7 mouse cellular contexts compared by ENCODE assay signal in the genomic region with DNA sequence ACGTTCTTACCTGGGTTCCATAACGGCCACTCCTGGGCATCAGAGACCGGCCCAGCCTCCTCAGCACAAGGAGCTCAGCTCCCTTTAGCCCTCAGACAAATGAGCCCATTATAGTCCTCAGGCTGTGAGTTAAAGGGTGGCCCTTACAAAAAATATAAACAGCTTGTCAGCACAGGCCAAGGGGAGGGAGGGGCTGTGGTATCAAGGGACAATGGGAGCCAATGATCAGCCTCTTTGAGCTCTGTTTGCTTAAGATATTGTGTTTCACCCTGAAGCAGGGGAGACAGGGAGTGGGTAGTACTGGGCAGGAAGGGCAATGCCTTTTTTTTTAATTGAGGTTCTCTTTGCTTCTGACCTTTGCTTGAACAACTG. TPM values are rescaled to one million over a fixed set of nuclear protein-coding genes. Genes with fewer than 3 reads are reported as not detected.
A peak's percentile ranks its signal among the peaks of the same experiment; 100 is the strongest.
DNase-seq lines count a peak whose midpoint lies in the region; ATAC-seq and TF ChIP-seq lines count a peak whose summit lies in the region.

No protein-coding gene starts in this region.

- peak; percentile 41; the same call in 1 of the 2 replicates for ATAC-seq in hindbrain, postnatal 0 days
- ATAC-seq in megakaryocyte-erythroid progenitor cell, adult 5-6 weeks (replicated peaks; ENCODE audit: low FRiP score, low TSS enrichment, poor library complexity, severe bottlenecking) = peak; percentile 86
- no peak for ATAC-seq in cerebellum, adult (ENCODE audit: insufficient number of reproducible peaks, low FRiP score, low TSS enrichment)

- no peak for TF ChIP-seq POLR2A in bone marrow, adult 2 months (IDR thresholded peaks at IDR 0.05; ENCODE audit: borderline replicate concordance, control insufficient read depth, low read depth, low read length)

- H3K36me3 ChIP-seq in hindbrain, postnatal 0 days (ENCODE audit: insufficient read depth, low read length) = no peaks in the 10 kb centered on the region

- H3K4me3 ChIP-seq in bone marrow, adult 2 months (replicated peaks; ENCODE audit: control insufficient read depth, low read depth, low read length) = peak overlapping the region; percentile 36
- H3K4me3 ChIP-seq in hindbrain, postnatal 0 days (ENCODE audit: low read length) = no peak overlapping the region

- no peaks in the 10 kb centered on the region for H3K27me3 ChIP-seq in hindbrain, postnatal 0 days (ENCODE audit: insufficient read depth, low read length)

- WGBS in bone marrow, adult 2 months = 33% methylated on average over 3 of the region's 3 CpGs
- 13% methylated on average over 3 of the region's 3 CpGs for WGBS in hindbrain, postnatal 0 days

- no peaks in the 10 kb centered on the region for H3K4me1 ChIP-seq in bone marrow, adult 2 months (ENCODE audit: control insufficient read depth, insufficient read depth, low read length)
- peaks cover 6% of the 10 kb centered on the region; the same call in 1 of the 2 replicates for H3K4me1 ChIP-seq in hindbrain, postnatal 0 days (ENCODE audit: insufficient read depth, low read length)

- no peak overlapping the region for H3K9ac ChIP-seq in hindbrain, postnatal 0 days (replicated peaks; ENCODE audit: low read length)

- no peaks in the 10 kb centered on the region for H3K9me3 ChIP-seq in hindbrain, postnatal 0 days (ENCODE audit: low read length)

- peak; percentile 78 for DNase-seq in embryo, embryonic 10.5 days (ENCODE audit: low spot score)
- no peak for DNase-seq in hindbrain, postnatal 0 days (ENCODE audit: low spot score)
- no peak for DNase-seq in gastrocnemius, postnatal 14 days
- DNase-seq in frontal cortex, postnatal 36 days (ENCODE audit: low spot score in 2 of 2) = no peak

- no peak overlapping the region for H3K4me2 ChIP-seq in hindbrain, postnatal 0 days (ENCODE audit: low read depth, low read length)

- peak overlapping the region; percentile 19; the same call in 1 of the 2 replicates for H3K27ac ChIP-seq in bone marrow, adult 2 months (ENCODE audit: control insufficient read depth, insufficient read depth, low read depth, low read length, poor library complexity)
- H3K27ac ChIP-seq in hindbrain, postnatal 0 days = no peak overlapping the region

- intact Hi-C loops in gastrocnemius, postnatal 14 days (cut with DNase I; ENCODE audit: low total_unique reads) = no loop called here

- no peak for TF ChIP-seq CTCF in bone marrow, adult 2 months (IDR thresholded peaks at IDR 0.05; ENCODE audit: control insufficient read depth, insufficient read depth, low read length)
- no peak for TF ChIP-seq CTCF in hindbrain, postnatal 0 days (IDR thresholded peaks at IDR 0.05; ENCODE audit: low read depth)

RNA-seq across cellular contexts. Expression of gene Trim2, which starts 36.1 kb away (rescaled TPM):
- polyA plus RNA-seq in bone marrow, adult 2 months (2011; ENCODE audit: insufficient read depth, insufficient read length, low replicate concordance, missing spikeins) = 2.8 and 10.2 TPM in 2 replicates
- total RNA-seq in hindbrain, postnatal 0 days (2014; rRNA removed) = 217 and 236 TPM in 2 replicates
- 116 and 130 TPM in 2 replicates for polyA plus RNA-seq in hindbrain, postnatal 0 days (2015; fragmentation: Nextera tagmentation; extraction: Ambion mirVana)
- total RNA-seq in megakaryocyte-erythroid progenitor cell, adult 5-6 weeks (2014; fragmentation: Nextera tagmentation) = 9.3 and 12.1 TPM in 2 replicates
- total RNA-seq in megakaryocyte-erythroid progenitor cell, adult 5-6 weeks (2017) = 4.9 and 6.1 TPM in 2 replicates
- 1 to 10 TPM; 4.9 to 5.4 TPM for total RNA-seq in gastrocnemius, postnatal 14 days (2021)

Comparison
In these comparisons a context has a peak if more than half of its experiments do, and no peak if none do; other contexts are left out.
1. RNA of gene Trim2, which starts 36.1 kb away (total RNA-seq): 217 to 236 TPM in hindbrain, postnatal 0 days; 4.9 to 12.1 TPM in megakaryocyte-erythroid progenitor cell, adult 5-6 weeks and 4.9 to 5.4 TPM in gastrocnemius, postnatal 14 days; every median in the first group is over 10 times any median in the second.